ENCODE assay signal across 15 mouse cellular contexts in genomic region chr7:26356719-26357118, GRCm38 (mm10). TPM values are rescaled to one million over a fixed set of nuclear protein-coding genes. Genes with fewer than 3 reads are reported as not detected.
"Had no signal": no experiment of that assay in that cellular context is flagged by ENCODE, and none has a peak within 500 bp of the region (broad histone marks: within the 10 kb centered on the region; RNA-seq: fewer than 3 reads in every experiment).

No protein-coding gene starts in this region.

RNA-seq across cellular contexts. Expression of gene Nlrp9c, which starts 46.8 kb away (rescaled TPM):
- total RNA-seq: neutrophil, adult 5-6 weeks had no signal
- polyA plus RNA-seq: neural tube, embryonic 12.5 days; neural tube, embryonic 13.5 days; neural tube, embryonic 14.5 days; neural tube, embryonic 15.5 days; small intestine, adult 2 months; spleen, adult 2 months; stomach, embryonic 14.5 days; stomach, embryonic 15.5 days; stomach, embryonic 16.5 days; stomach, postnatal 0 days; testis, adult 2 months; thymus, adult 2 months; thymus, postnatal 0 days; urinary bladder, adult 2 months had no signal

RNA-seq across cellular contexts. Expression of gene Cyp2a4, which starts 49.8 kb away (rescaled TPM):
- total RNA-seq: neutrophil, adult 5-6 weeks had no signal
- polyA plus RNA-seq: neural tube, embryonic 12.5 days; neural tube, embryonic 13.5 days; neural tube, embryonic 14.5 days; neural tube, embryonic 15.5 days; small intestine, adult 2 months; spleen, adult 2 months; stomach, embryonic 14.5 days; stomach, embryonic 15.5 days; stomach, embryonic 16.5 days; stomach, postnatal 0 days; testis, adult 2 months; thymus, adult 2 months; thymus, postnatal 0 days; urinary bladder, adult 2 months had no signal
